Mouse (Mus musculus) CH12.LX (cell line): ENCODE data around the gene Abcd3. TPM values are rescaled to one million over a fixed set of nuclear protein-coding genes. Genes with fewer than 3 reads are reported as not detected.
"Not testable (repeated sequence)": the region's sequence is repeated elsewhere in the genome, so short reads cannot be mapped to it uniquely, and the experiment has no call there.

Experiments
- DNase-seq: peaks from one replicate; pipeline ENCODE4 v3.0.0-alpha.2; 2013; ENCODE audit errors: extremely low read depth
- H3K27ac ChIP-seq: 2 replicates; pipeline ENCODE4 v1.5.1; 2012; ENCODE audit warnings: low read depth, mild to moderate bottlenecking, control low read depth, moderate library complexity; ENCODE audit not compliant: insufficient read depth
- H3K27me3 ChIP-seq: replicated peaks from 2 replicates; pipeline ENCODE3; 2012; ENCODE audit warnings: inconsistent platforms
- H3K36me3 ChIP-seq, 2 experiments: replicated peaks in 1 of 2; 2 replicates each; pipeline versions ENCODE3 to v1.6.1; 2012; ENCODE audit warnings: inconsistent platforms in 1 of 2, low read length in 1 of 2, mild to moderate bottlenecking in 1 of 2, mixed read lengths in 1 of 2, moderate library complexity in 1 of 2; ENCODE audit not compliant: control insufficient read depth in 1 of 2, insufficient read depth in 1 of 2
- H3K4me1 ChIP-seq, 2 experiments: 2 replicates each; pipeline ENCODE4 v1.6.1; 2012; ENCODE audit warnings: inconsistent platforms in 1 of 2, moderate library complexity in 1 of 2; ENCODE audit not compliant: insufficient read depth in 2 of 2, control insufficient read depth in 1 of 2
- H3K4me2 ChIP-seq: 2 replicates; pipeline ENCODE4 v1.6.1; 2012; ENCODE audit warnings: low read depth, mild to moderate bottlenecking, control low read depth; ENCODE audit not compliant: poor library complexity, insufficient read depth, severe bottlenecking
- H3K4me3 ChIP-seq, 3 experiments: fragments of 150-350 bp in 1 of 3; sonication (generic) in 1 of 3; replicated peaks in 1 of 3; 2 replicates each; pipeline versions ENCODE3 to v1.5.1; 2011 to 2012; ENCODE audit warnings: low read depth in 2 of 3, low read length in 2 of 3, mild to moderate bottlenecking in 2 of 3, moderate library complexity in 2 of 3, control low read depth in 1 of 3, improper control_type of control experiment in 1 of 3, inconsistent platforms in 1 of 3, mixed read lengths in 1 of 3; ENCODE audit not compliant: poor library complexity in 1 of 3
- H3K79me2 ChIP-seq: replicated peaks from 2 replicates; pipeline ENCODE4 v1.6.1; 2012; ENCODE audit warnings: mild to moderate bottlenecking, moderate library complexity; ENCODE audit not compliant: control insufficient read depth, poor library complexity, insufficient read depth, severe bottlenecking; ENCODE audit errors: extremely low read depth
- H3K9ac ChIP-seq: 2 replicates; pipeline ENCODE4 v1.6.1; 2012; ENCODE audit warnings: low read depth, mild to moderate bottlenecking, control low read depth, moderate library complexity; ENCODE audit not compliant: insufficient read depth
- H3K9me3 ChIP-seq: replicated peaks from 2 replicates; pipeline ENCODE3; 2012; ENCODE audit warnings: low read length, inconsistent platforms, mixed read lengths
- BHLHE40 ChIP-seq: IDR thresholded peaks from 2 replicates; pipeline ENCODE4 v1.6.1; 2011; ENCODE audit warnings: mild to moderate bottlenecking, low read depth, low read length, improper control_type of control experiment
- CHD1 ChIP-seq: IDR thresholded peaks from 2 replicates; pipeline ENCODE4 v1.6.1; 2012; ENCODE audit warnings: low read depth, low read length, improper control_type of control experiment, inconsistent platforms
- CTCF ChIP-seq, 2 experiments: IDR thresholded peaks in 1 of 2; conservative IDR thresholded peaks in 1 of 2; 2 replicates each; pipeline ENCODE4 v1.5.1; 2011 to 2012; ENCODE audit warnings: low read depth in 2 of 2, low read length in 2 of 2, improper control_type of control experiment in 1 of 2, inconsistent platforms in 1 of 2, mild to moderate bottlenecking in 1 of 2, moderate library complexity in 1 of 2
- GABPA ChIP-seq: IDR thresholded peaks from 2 replicates; pipeline ENCODE4 v1.6.1; 2012; ENCODE audit warnings: low read depth, low read length, improper control_type of control experiment, inconsistent platforms; ENCODE audit not compliant: insufficient replicate concordance
- IRF4 ChIP-seq: IDR thresholded peaks from 2 replicates; pipeline ENCODE4 v1.6.1; 2014; ENCODE audit warnings: low read depth, mild to moderate bottlenecking, inconsistent platforms, low read length, improper control_type of control experiment
- JUND ChIP-seq: conservative IDR thresholded peaks from 2 replicates; pipeline ENCODE4 v1.6.1; 2011; ENCODE audit warnings: low read depth, low read length, improper control_type of control experiment
- KAT2A ChIP-seq: IDR thresholded peaks from 2 replicates; pipeline ENCODE4 v1.6.1; 2012; ENCODE audit warnings: low read length, improper control_type of control experiment, inconsistent platforms; ENCODE audit not compliant: insufficient replicate concordance
- MAX ChIP-seq: IDR thresholded peaks from 2 replicates; pipeline ENCODE4 v1.6.1; 2011; ENCODE audit warnings: low read length, improper control_type of control experiment
- MEF2A ChIP-seq: IDR thresholded peaks from 2 replicates; pipeline ENCODE4 v1.6.1; 2014; ENCODE audit warnings: low read depth, mild to moderate bottlenecking, inconsistent platforms, low read length, improper control_type of control experiment, borderline replicate concordance
- NELFE ChIP-seq: IDR thresholded peaks from 2 replicates; pipeline ENCODE4 v1.6.1; 2011; ENCODE audit warnings: low read depth, low read length, improper control_type of control experiment
- NRF1 ChIP-seq: IDR thresholded peaks from 2 replicates; pipeline ENCODE4 v1.6.1; 2014; ENCODE audit warnings: low read depth, mild to moderate bottlenecking, inconsistent platforms, low read length, improper control_type of control experiment, moderate library complexity
- POLR2A ChIP-seq: IDR thresholded peaks from 2 replicates; pipeline ENCODE4 v1.6.1; 2011; ENCODE audit warnings: low read depth, mild to moderate bottlenecking, improper control_type of control experiment, low read length
- POLR2AphosphoS2 ChIP-seq: IDR thresholded peaks from 2 replicates; pipeline ENCODE4 v1.6.1; 2011; ENCODE audit warnings: low read depth, low read length, improper control_type of control experiment
- RAD21 ChIP-seq: IDR thresholded peaks from 2 replicates; pipeline ENCODE4 v1.6.1; 2011; ENCODE audit warnings: low read depth, mild to moderate bottlenecking, low read length, improper control_type of control experiment, moderate library complexity
- SIN3A ChIP-seq: IDR thresholded peaks from 2 replicates; pipeline ENCODE4 v1.6.1; 2012; ENCODE audit warnings: low read length, improper control_type of control experiment, inconsistent platforms
- SMC3 ChIP-seq: IDR thresholded peaks from 2 replicates; pipeline ENCODE4 v1.6.1; 2011; ENCODE audit warnings: low read depth, low read length, improper control_type of control experiment
- TBP ChIP-seq: conservative IDR thresholded peaks from 2 replicates; pipeline ENCODE4 v1.6.1; 2011; ENCODE audit warnings: low read depth, low read length, improper control_type of control experiment
- TCF12 ChIP-seq: IDR thresholded peaks from 2 replicates; pipeline ENCODE4 v1.6.1; 2014; ENCODE audit warnings: low read depth, mild to moderate bottlenecking, inconsistent platforms, low read length, improper control_type of control experiment
- USF1 ChIP-seq: IDR thresholded peaks from 2 replicates; pipeline ENCODE4 v1.6.1; 2014; ENCODE audit warnings: low read depth, mild to moderate bottlenecking, inconsistent platforms, low read length, improper control_type of control experiment
- ZNF384 ChIP-seq: IDR thresholded peaks from 2 replicates; pipeline ENCODE4 v1.6.1; 2012; ENCODE audit warnings: low read depth, low read length, improper control_type of control experiment, inconsistent platforms
- dilution Hi-C: fragments of 300-500 bp; cut with MboI; formaldehyde crosslinking; loops from 2 replicates; pipeline ENCODE4 v1.14.3; 2020; ENCODE audit warnings: low sequenced_read_pairs; ENCODE audit not compliant: extremely low pct_unique_long_range_greater_than_20kb, extremely low pct_ligation_motif_present
- in situ Hi-C: fragments of 300-500 bp; cut with MboI; formaldehyde crosslinking; loops from 3 replicates; pipeline ENCODE4 v1.14.3; 2019; ENCODE audit warnings: low sequenced_read_pairs, low pct_ligation_motif_present, low pct_unique_long_range_greater_than_20kb, mixed read lengths
- polyA plus RNA-seq: library from polyadenylated mRNA; unstranded; fragments of >175 nt; gene quantifications from 2 replicates; pipeline ENCODE4 v1.2.1, GENCODE M21; 2012; ENCODE audit warnings: low read depth; ENCODE audit not compliant: insufficient read length
- total RNA-seq, 2 experiments: library from RNA; depleted of rRNA; stranded (reverse); fragments of 300-350 nt in 1 of 2; fragments of >200 nt in 1 of 2; gene quantifications; 2 replicates each; pipeline ENCODE4 v1.2.3; 2012 to 2014

Abcd3 gene
- total and polyA plus RNA-seq, 3 experiments = 53.5 to 65.9 (median 53.8) TPM

DNA sequence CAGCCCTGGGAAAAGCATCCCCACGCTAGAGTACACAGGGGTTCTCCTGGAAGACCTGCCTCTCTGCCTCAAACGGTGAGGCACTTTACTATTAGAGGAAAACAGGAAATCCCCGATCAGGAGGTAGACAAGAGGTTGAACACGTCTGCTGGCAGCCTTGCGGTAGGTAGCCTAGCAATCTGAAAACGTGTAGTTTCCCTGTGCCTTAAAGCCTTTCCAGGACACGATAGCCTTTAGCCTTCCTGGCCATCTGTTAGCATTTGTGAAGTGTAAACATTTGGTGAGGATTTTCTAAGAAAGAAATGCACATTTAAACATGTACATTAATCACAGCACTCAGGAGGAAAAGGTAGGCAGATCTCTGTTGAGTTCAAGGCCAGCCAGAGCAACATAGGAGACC is 56.7 kb downstream of the Abcd3 start:
- peaks cover 32 to 39% of the 10 kb centered on the region in 2 experiments for H3K36me3 ChIP-seq
- no peaks in the 10 kb centered on the region for H3K27me3 ChIP-seq
- no peaks in the 10 kb centered on the region for H3K79me2 ChIP-seq
- no peaks in the 10 kb centered on the region for H3K9me3 ChIP-seq
- no peak overlapping the region for H3K4me2 ChIP-seq
- dilution Hi-C loops = no loop called here
- no peak overlapping the region for H3K9ac ChIP-seq
- no peak overlapping the region for H3K4me3 ChIP-seq
- peaks cover 0 to 31% of the 10 kb centered on the region in 2 experiments; a peak in 3 of 4 replicates for H3K4me1 ChIP-seq
- in situ Hi-C loops = no loop called here
- no peak for TF ChIP-seq TBP
- TF ChIP-seq RAD21 = no peak
- no peak for TF ChIP-seq TCF12
- DNase-seq = peak; percentile 11
- no peak overlapping the region for H3K27ac ChIP-seq

DNA sequence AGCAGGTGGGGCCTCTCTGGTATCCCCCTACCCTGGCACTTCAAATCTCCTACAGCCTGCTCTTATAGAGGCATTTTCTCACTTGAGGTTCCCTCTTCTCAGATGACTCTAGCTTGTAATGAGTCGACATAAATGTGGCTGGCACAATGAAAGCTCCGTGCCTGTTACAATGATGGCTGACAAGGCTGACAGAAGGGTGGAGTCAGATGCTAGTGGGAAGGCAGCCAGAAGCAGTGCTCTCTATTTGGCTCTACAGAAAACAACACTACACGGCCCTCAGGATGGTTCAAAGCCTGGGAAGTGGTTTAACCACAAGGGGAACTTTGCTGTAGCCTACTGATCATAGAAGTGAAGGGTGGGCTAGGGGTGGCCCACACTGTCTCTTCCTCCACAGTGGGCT is 60.0 kb downstream of the Abcd3 start:
- Histone ChIP-seq H3K27ac (no peak overlapping the region), H3K9me3 (no peaks in the 10 kb centered on the region), H3K4me1 (peaks cover 0 to 33% of the 10 kb centered on the region in 2 experiments; a peak in 3 of 4 replicates), H3K36me3 (peaks cover 15 to 19% of the 10 kb centered on the region in 2 experiments)
- TF ChIP-seq TCF12 = no peak
- TF ChIP-seq RAD21 = no peak
- no peak for TF ChIP-seq ZNF384
- no peak for TF ChIP-seq CHD1
- TF ChIP-seq MAX = no peak
- TF ChIP-seq NRF1 = no peak
- TF ChIP-seq JUND = no peak
- TF ChIP-seq SMC3 = no peak
- TF ChIP-seq TBP = no peak
- TF ChIP-seq POLR2A = no peak
- no peak for TF ChIP-seq BHLHE40
- no peak for TF ChIP-seq USF1
- TF ChIP-seq GABPA = no peak
- no peak for TF ChIP-seq POLR2AphosphoS2
- no peak for TF ChIP-seq SIN3A
- TF ChIP-seq MEF2A = no peak
- no peak for TF ChIP-seq NELFE
- TF ChIP-seq IRF4 = no peak
- no peak for TF ChIP-seq CTCF (conservative IDR thresholded peaks at IDR 0.05 in 1 of 2, IDR thresholded peaks at IDR 0.05 in 1 of 2; ENCODE audit: low read depth in 2 of 2, low read length in 2 of 2)
- no peak for TF ChIP-seq KAT2A
- TF ChIP-seq, all 38 proteins: peak for 0
- Histone ChIP-seq H3K4me3 (no peak overlapping the region), H3K79me2 (no peaks in the 10 kb centered on the region), H3K9ac (no peak overlapping the region), H3K27me3 (no peaks in the 10 kb centered on the region), H3K4me2 (no peak overlapping the region)
- in situ Hi-C loops (no loop called here), dilution Hi-C loops (no loop called here)
- DNase-seq = no peak

DNA sequence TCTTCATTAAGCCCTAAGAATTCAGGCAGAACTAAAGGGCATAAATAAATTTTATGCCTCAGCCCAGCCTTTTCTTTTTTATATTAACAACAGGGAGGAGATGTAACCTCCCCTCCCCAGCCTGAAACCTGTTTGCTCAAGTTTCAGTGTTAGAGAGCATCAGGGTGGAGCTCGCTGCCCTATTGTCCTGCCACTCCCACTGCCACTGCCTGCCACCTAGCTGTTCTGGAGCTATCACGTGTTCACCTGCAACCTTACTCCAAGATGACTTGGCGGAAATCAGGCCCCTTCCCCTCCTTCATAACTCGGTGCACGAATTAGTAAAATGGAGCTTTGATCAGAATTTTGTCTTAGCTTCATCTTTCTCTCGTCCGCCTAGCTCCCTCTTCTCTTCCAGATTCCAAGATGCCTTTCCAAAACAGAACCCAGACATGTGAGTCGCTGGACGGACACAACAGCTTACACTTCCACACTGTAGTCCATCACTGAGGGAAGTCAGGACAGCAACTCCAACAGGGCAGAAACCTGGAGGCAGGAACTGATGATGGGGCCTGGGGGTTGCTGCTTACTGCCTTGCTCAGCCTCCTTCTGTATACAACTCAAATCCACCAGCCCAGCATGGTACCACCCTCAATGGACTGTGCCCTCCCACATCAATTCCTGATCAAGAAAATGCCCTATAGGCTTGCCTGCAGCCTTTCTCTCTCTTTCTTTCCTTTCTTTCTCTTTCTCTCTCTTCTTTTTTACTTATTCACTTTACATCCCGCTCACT is 60.6 kb downstream of the Abcd3 start:
- H3K4me3 ChIP-seq, H3K4me2 ChIP-seq, in situ Hi-C loops, H3K79me2 ChIP-seq, H3K9me3 ChIP-seq, H3K27me3 ChIP-seq, H3K9ac ChIP-seq, DNase-seq, dilution Hi-C loops, H3K27ac ChIP-seq: not testable (repeated sequence)
- Histone ChIP-seq H3K4me1 (peaks cover 0 to 33% of the 10 kb centered on the region in 2 experiments; a peak in 3 of 4 replicates), H3K36me3 (peaks cover 12 to 14% of the 10 kb centered on the region in 2 experiments)

DNA sequence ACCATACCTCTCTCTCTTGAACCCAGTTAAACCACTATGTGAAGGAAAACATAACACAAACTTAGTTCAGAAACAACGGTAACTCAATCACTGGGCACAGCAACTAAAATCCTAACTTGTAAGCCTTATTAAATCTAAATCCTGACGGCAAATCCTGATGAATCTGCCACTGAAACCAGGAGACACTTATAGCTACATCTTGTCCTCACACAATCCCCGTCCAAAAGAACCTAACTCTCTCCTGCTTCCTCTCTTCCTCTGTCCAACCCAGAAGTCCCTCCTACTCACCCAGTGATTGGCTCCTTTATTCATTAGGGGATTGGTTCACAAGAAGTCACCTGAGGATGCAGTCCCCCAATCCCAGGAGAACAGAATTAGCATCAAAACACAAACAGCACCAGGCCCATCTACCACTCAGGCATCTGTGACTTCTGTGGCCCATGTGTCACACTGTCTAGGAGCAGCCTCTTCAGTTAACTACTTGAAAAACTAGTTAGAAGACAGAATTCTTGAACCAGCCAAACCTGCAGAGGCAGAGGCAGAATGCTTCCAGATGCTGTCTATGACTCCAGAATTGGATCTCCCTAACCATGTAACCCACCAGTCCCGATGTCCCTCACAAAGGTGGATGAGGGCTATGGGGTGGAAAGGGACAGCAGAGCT is 73.8 kb downstream of the Abcd3 start:
- H3K9ac ChIP-seq, H3K4me3 ChIP-seq, dilution Hi-C loops, H3K79me2 ChIP-seq, DNase-seq, H3K36me3 ChIP-seq, H3K4me2 ChIP-seq, H3K27ac ChIP-seq, H3K9me3 ChIP-seq, H3K27me3 ChIP-seq, H3K4me1 ChIP-seq: not testable (repeated sequence)
- in situ Hi-C loops = loop anchor here (25.0 kb wide), 1 partner anchor 579 kb away; the partner anchor contains the start of gene Rwdd3
